Mouse (Mus musculus) bone marrow macrophage, adult 2 months (primary cell): ENCODE measurements around the gene Rrh.

ENCODE experiments used
- CTCF ChIP-seq: IDR thresholded peaks from 2 replicates; pipeline ENCODE4 v1.5.1; 2012; ENCODE audit warnings: low read depth, mild to moderate bottlenecking, low read length, moderate library complexity
- POLR2A ChIP-seq: IDR thresholded peaks from 2 replicates; pipeline ENCODE4 v1.6.1; 2012; ENCODE audit warnings: mild to moderate bottlenecking, low read depth, low read length, borderline replicate concordance

- TF ChIP-seq CTCF (no peak), POLR2A (no peak)
Observed at GRCm38 (mm10) chr3:129798551-129798950, 23.8 kb downstream of the Rrh start.
